Mouse (Mus musculus) megakaryocyte, embryonic 14.5 days (primary cell): ENCODE measurements around the gene Acbd3.

Experiments
- FLI1 ChIP-seq: IDR thresholded peaks from 2 replicates; pipeline ENCODE4 v1.6.1; 2012; ENCODE audit warnings: low read length, inconsistent platforms, mixed read lengths
- GATA1 ChIP-seq: IDR thresholded peaks from 3 replicates; pipeline ENCODE4 v1.6.1; 2012; ENCODE audit warnings: mixed read lengths, low read length, inconsistent platforms, borderline replicate concordance

GRCm38 (mm10) chr1:180792814-180793213 lies 67.0 kb downstream of the Acbd3 start:
- TF ChIP-seq GATA1 (no peak), FLI1 (no peak)
